Mouse (Mus musculus) liver, embryonic 13.5 days (tissue): ENCODE data around the gene Echdc1. TPM values are rescaled to one million over a fixed set of nuclear protein-coding genes. Genes with fewer than 3 reads are reported as not detected.

ENCODE experiments used
- ATAC-seq: fragments of 200-750 bp; cut with Nextera tagmentation; 2 replicates; pipeline ENCODE4 v1.8.0; 2017; ENCODE audit warnings: low read depth, mild to moderate bottlenecking, moderate number of reproducible peaks, moderate library complexity
- DNase-seq: peaks from one replicate; pipeline ENCODE4 v3.0.0; 2022
- H3K27ac ChIP-seq: fragments of 300-500 bp; sonication (generic); 2 replicates; pipeline ENCODE4 v1.5.1; 2015; ENCODE audit warnings: moderate library complexity, mild to moderate bottlenecking, inconsistent platforms
- H3K27me3 ChIP-seq: fragments of 300-500 bp; sonication (generic); 2 replicates; pipeline ENCODE4 v1.6.1; 2015; ENCODE audit warnings: mild to moderate bottlenecking, inconsistent platforms
- H3K36me3 ChIP-seq: fragments of 300-500 bp; sonication (generic); 2 replicates; pipeline ENCODE4 v1.6.1; 2015; ENCODE audit warnings: mild to moderate bottlenecking, inconsistent platforms
- H3K4me1 ChIP-seq: fragments of 300-500 bp; sonication (generic); replicated peaks from 2 replicates; pipeline ENCODE4 v1.6.1; 2015; ENCODE audit warnings: inconsistent platforms
- H3K4me2 ChIP-seq: fragments of 300-500 bp; sonication (generic); 2 replicates; pipeline ENCODE4 v1.6.1; 2015; ENCODE audit warnings: inconsistent platforms, mild to moderate bottlenecking, moderate library complexity
- H3K4me3 ChIP-seq: fragments of 300-500 bp; sonication (generic); replicated peaks from 2 replicates; pipeline ENCODE4 v1.5.1; 2015; ENCODE audit warnings: mild to moderate bottlenecking, inconsistent platforms
- H3K9ac ChIP-seq: fragments of 300-500 bp; sonication (generic); 2 replicates; pipeline ENCODE4 v1.6.1; 2015; ENCODE audit warnings: mild to moderate bottlenecking, inconsistent platforms
- H3K9me3 ChIP-seq: fragments of 300-500 bp; sonication (generic); replicated peaks from 2 replicates; pipeline ENCODE4 v1.6.1; 2016; ENCODE audit warnings: inconsistent platforms
- WGBS: fragments of 180-500 bp; shearing (Covaris S2); methylation state at CpG from one replicate; pipeline ENCODE4 v1.1.7; 2015; ENCODE audit not compliant: insufficient replicate concordance; 5-methylcytosine and 5-hydroxymethylcytosine counted together
- polyA plus RNA-seq: library from polyadenylated mRNA; unstranded; fragments of >200 nt; fragmentation: Nextera tagmentation; extraction: Ambion mirVana; gene quantifications from 2 replicates; pipeline ENCODE4 v1.2.1, GENCODE M21; 2015

Gene Echdc1
- 22.9 and 32.3 TPM in 2 replicates for polyA plus RNA-seq

- peak; percentile 78 for DNase-seq
- peak; percentile 96 for ATAC-seq
- Histone ChIP-seq H3K4me1 (peaks cover 15% of the 10 kb centered on the region), H3K9me3 (no peaks in the 10 kb centered on the region), H3K4me2 (peak within 1 kb of the TSS; percentile 69), H3K27ac (peak within 1 kb of the TSS; percentile 89), H3K4me3 (peak within 1 kb of the TSS; percentile 81), H3K27me3 (no peaks in the 10 kb centered on the region), H3K36me3 (no peaks in the 10 kb centered on the region), H3K9ac (peak within 1 kb of the TSS; percentile 83)
- WGBS, result under 1% methylated on average over 49 of the region's 49 CpGs
Observed at GRCm38 (mm10) chr10:29313064-29313638, at the start of gene Echdc1. Gene Echdc1, plus strand, starts transcription at chr10:29313166.

GRCm38 (mm10) chr10:29281736-29282135 is 31.2 kb upstream of the Echdc1 start:
- 39% methylated on average over 1 of the region's 1 CpGs for WGBS

GRCm38 (mm10) chr10:29285757-29286156 is 27.2 kb upstream of the Echdc1 start:
- WGBS, result 50% methylated on average over 1 of the region's 1 CpGs
- no peak overlapping the region for H3K9ac ChIP-seq
- no peaks in the 10 kb centered on the region for H3K4me1 ChIP-seq
- H3K36me3 ChIP-seq, result no peaks in the 10 kb centered on the region
- H3K27me3 ChIP-seq, result no peaks in the 10 kb centered on the region
- H3K4me2 ChIP-seq, result no peak overlapping the region
- no peak for ATAC-seq
- H3K9me3 ChIP-seq, result no peaks in the 10 kb centered on the region
- no peak for DNase-seq
- no peak overlapping the region for H3K4me3 ChIP-seq
- no peak overlapping the region for H3K27ac ChIP-seq

More at GRCm38 (mm10) chr10:29281736-29282135, 31.2 kb upstream of the Echdc1 start:
- Histone ChIP-seq H3K9me3 (no peaks in the 10 kb centered on the region), H3K4me2 (no peak overlapping the region), H3K9ac (no peak overlapping the region), H3K4me3 (no peak overlapping the region), H3K36me3 (no peaks in the 10 kb centered on the region), H3K27ac (no peak overlapping the region), H3K27me3 (no peaks in the 10 kb centered on the region), H3K4me1 (no peaks in the 10 kb centered on the region)
- no peak for ATAC-seq
- DNase-seq, result no peak

GRCm38 (mm10) chr10:29302230-29302629 is 10.7 kb upstream of the Echdc1 start:
- ATAC-seq (no peak), DNase-seq (no peak)
- H3K4me3 ChIP-seq, result no peak overlapping the region
- H3K4me1 ChIP-seq, result no peaks in the 10 kb centered on the region
- H3K9me3 ChIP-seq, result no peaks in the 10 kb centered on the region
- H3K9ac ChIP-seq, result no peak overlapping the region
- H3K27ac ChIP-seq, result no peak overlapping the region
- H3K27me3 ChIP-seq, result no peaks in the 10 kb centered on the region
- H3K36me3 ChIP-seq, result no peaks in the 10 kb centered on the region
- WGBS, result 74% methylated on average over 4 of the region's 4 CpGs
- H3K4me2 ChIP-seq, result no peak overlapping the region

- Histone ChIP-seq H3K9me3 (no peaks in the 10 kb centered on the region), H3K9ac (peak overlapping the region; percentile 83; the same call in 1 of the 2 replicates)
- 69% methylated on average over 4 of the region's 4 CpGs for WGBS
Observed at GRCm38 (mm10) chr10:29311480-29312219, 1.3 kb upstream of the Echdc1 start.

GRCm38 (mm10) chr10:29313905-29314304 is 939 bp downstream of the Echdc1 start:
- Histone ChIP-seq H3K27me3 (no peaks in the 10 kb centered on the region), H3K9me3 (no peaks in the 10 kb centered on the region), H3K36me3 (0 out of 2 replicates have a peak, but pooled peaks cover 4% of the 10 kb centered on the region), H3K4me3 (peak overlapping the region; percentile 81), H3K27ac (no peak overlapping the region), H3K4me1 (peaks cover 15% of the 10 kb centered on the region), H3K4me2 (peak overlapping the region; percentile 69), H3K9ac (peak overlapping the region; percentile 83)
- ATAC-seq (no peak), DNase-seq (peak; percentile 1)
- 22% methylated on average over 5 of the region's 5 CpGs for WGBS

More at GRCm38 (mm10) chr10:29311480-29312219, 1.3 kb upstream of the Echdc1 start:
- Histone ChIP-seq H3K4me1 (peaks cover 15% of the 10 kb centered on the region), H3K36me3 (no peaks in the 10 kb centered on the region), H3K4me3 (peak overlapping the region; percentile 81), H3K27ac (no peak overlapping the region), H3K27me3 (no peaks in the 10 kb centered on the region), H3K4me2 (peak overlapping the region; percentile 69)
- ATAC-seq (no peak), DNase-seq (no peak)

- no peak overlapping the region for H3K27ac ChIP-seq
- H3K4me3 ChIP-seq, result no peak overlapping the region
- no peaks in the 10 kb centered on the region for H3K36me3 ChIP-seq
- no peak overlapping the region for H3K9ac ChIP-seq
- DNase-seq (no peak), ATAC-seq (no peak)
- no peaks in the 10 kb centered on the region for H3K27me3 ChIP-seq
- 79% methylated on average over 2 of the region's 2 CpGs for WGBS
- no peak overlapping the region for H3K4me2 ChIP-seq
- no peaks in the 10 kb centered on the region for H3K9me3 ChIP-seq
- no peaks in the 10 kb centered on the region for H3K4me1 ChIP-seq
Observed at GRCm38 (mm10) chr10:29324817-29325216, 11.9 kb downstream of the Echdc1 start.

- 81% methylated on average over 4 of the region's 4 CpGs for WGBS
- Histone ChIP-seq H3K36me3 (0 out of 2 replicates have a peak, but pooled peaks cover 5% of the 10 kb centered on the region), H3K4me1 (no peaks in the 10 kb centered on the region), H3K27me3 (no peaks in the 10 kb centered on the region), H3K27ac (no peak overlapping the region), H3K4me3 (no peak overlapping the region), H3K9me3 (no peaks in the 10 kb centered on the region), H3K9ac (no peak overlapping the region), H3K4me2 (no peak overlapping the region)
- no peak for DNase-seq
- no peak for ATAC-seq
Observed at GRCm38 (mm10) chr10:29333836-29334235, 20.9 kb downstream of the Echdc1 start.

GRCm38 (mm10) chr10:29338355-29339056 is 25.5 kb downstream of the Echdc1 start:
- H3K9ac ChIP-seq, result no peak overlapping the region
- 44% methylated on average over 4 of the region's 4 CpGs for WGBS
- H3K4me3 ChIP-seq, result no peak overlapping the region
- H3K9me3 ChIP-seq, result no peaks in the 10 kb centered on the region
- H3K4me2 ChIP-seq, result no peak overlapping the region
- no peaks in the 10 kb centered on the region for H3K4me1 ChIP-seq
- ATAC-seq (no peak), DNase-seq (peak; percentile 35)
- H3K27ac ChIP-seq, result no peak overlapping the region
- peaks cover 7% of the 10 kb centered on the region for H3K36me3 ChIP-seq
- H3K27me3 ChIP-seq, result no peaks in the 10 kb centered on the region

GRCm38 (mm10) chr10:29344232-29344631 is 31.3 kb downstream of the Echdc1 start:
- H3K9me3 ChIP-seq, result no peaks in the 10 kb centered on the region
- 86% methylated on average over 4 of the region's 4 CpGs for WGBS
- ATAC-seq (no peak), DNase-seq (no peak)
- no peak overlapping the region for H3K27ac ChIP-seq
- H3K4me3 ChIP-seq, result no peak overlapping the region
- H3K27me3 ChIP-seq, result no peaks in the 10 kb centered on the region
- no peaks in the 10 kb centered on the region for H3K4me1 ChIP-seq
- H3K9ac ChIP-seq, result no peak overlapping the region
- H3K36me3 ChIP-seq, result peaks cover 37% of the 10 kb centered on the region
- H3K4me2 ChIP-seq, result no peak overlapping the region

- peaks cover 44% of the 10 kb centered on the region for H3K36me3 ChIP-seq
- no peaks in the 10 kb centered on the region for H3K27me3 ChIP-seq
- H3K9me3 ChIP-seq, result no peaks in the 10 kb centered on the region
- no peak overlapping the region for H3K9ac ChIP-seq
- ATAC-seq (no peak), DNase-seq (no peak)
- H3K4me2 ChIP-seq, result no peak overlapping the region
- 88% methylated on average over 7 of the region's 7 CpGs for WGBS
- peaks cover 3% of the 10 kb centered on the region; the same call in 1 of the 2 replicates for H3K4me1 ChIP-seq
- no peak overlapping the region for H3K27ac ChIP-seq
- no peak overlapping the region for H3K4me3 ChIP-seq
Observed at GRCm38 (mm10) chr10:29346638-29347037, 33.7 kb downstream of the Echdc1 start.
